Mouse (Mus musculus) testis, postnatal 10 days (tissue): ENCODE results near the gene Ptgis.

Source experiments
- DNase-seq: peaks from one replicate; pipeline ENCODE4 v3.0.0; 2021; ENCODE audit warnings: low spot score

Gene Ptgis

DNA sequence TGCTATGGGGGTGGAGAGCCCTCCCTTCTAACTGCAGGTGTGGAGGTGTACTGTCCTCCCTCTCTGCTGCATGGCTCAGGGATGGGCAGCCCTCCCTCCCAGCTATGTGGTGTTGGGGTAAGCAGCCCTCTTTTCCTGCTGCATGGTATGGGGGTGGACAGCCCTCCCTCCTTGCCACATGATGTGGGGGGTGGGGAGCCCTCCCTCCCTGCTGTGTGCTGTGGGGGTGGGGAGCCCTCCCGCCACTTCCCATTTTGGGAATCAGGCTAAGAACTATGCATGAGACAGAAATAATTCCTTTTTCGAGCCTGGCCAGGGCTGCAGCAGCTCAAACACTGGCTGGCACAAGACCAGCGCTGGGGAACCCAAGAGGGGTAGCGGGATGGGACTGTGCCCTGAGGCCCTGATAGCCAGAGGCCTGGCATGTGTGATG lies 84.8 kb downstream of the Ptgis start:
- DNase-seq, result peak; percentile 56

DNA sequence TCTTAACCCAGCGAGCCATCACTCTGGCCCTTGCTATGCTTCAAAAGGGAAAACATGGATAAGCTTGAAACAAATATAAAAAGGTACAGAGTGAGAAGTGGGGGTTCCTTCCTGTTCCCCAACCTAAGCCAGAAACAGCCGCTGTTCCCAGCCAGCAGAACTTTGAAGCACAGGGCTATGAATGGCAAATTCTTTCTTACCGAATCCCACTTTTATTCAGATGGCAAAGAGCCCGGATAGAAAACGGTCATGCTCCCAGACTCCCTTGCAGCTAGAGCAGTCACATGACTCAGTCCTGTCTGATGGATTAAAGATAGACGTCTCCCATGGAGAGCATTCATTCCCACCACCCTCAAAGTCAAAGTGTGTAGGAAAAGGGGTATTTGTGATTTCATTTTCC lies 89.5 kb downstream of the Ptgis start:
- DNase-seq, result no peak

DNA sequence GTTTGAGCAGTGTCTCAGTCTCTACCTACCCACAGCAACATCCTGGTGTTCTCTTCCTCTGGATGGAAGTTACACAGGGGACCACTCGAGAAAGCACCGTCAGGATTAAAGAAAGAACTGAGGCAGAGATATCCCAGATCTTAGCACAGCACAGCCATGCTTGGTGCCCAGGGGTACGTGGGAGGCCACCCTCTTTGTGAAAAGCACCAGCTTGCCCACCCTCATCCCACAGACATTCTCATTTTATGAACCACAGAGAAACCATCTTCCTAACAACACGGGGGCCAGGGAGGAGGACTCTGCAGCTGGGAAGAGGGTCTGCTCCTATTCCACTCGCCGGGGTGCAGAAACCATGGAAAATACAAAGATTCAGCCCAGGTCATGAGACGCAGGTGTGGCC lies 90.3 kb downstream of the Ptgis start:
- no peak for DNase-seq

DNA sequence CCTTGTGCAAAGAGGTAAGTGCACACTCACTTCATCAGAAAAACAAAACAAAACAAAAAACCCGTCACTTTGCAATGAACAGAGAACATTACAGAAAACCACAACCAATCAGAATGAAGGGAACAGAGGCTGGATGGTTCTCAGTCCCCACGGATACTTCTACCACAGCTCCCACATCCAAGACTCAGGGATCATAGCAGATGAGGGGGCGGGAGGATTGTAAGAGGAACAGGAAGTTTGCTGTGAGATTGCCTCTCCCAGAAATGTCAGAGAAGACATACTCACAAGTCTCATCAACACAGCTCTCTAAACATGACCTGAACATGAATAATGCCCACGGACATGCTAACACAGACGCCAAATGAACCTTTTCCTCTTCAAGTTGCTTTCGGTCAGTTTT lies 91.4 kb downstream of the Ptgis start:
- DNase-seq, result no peak

DNA sequence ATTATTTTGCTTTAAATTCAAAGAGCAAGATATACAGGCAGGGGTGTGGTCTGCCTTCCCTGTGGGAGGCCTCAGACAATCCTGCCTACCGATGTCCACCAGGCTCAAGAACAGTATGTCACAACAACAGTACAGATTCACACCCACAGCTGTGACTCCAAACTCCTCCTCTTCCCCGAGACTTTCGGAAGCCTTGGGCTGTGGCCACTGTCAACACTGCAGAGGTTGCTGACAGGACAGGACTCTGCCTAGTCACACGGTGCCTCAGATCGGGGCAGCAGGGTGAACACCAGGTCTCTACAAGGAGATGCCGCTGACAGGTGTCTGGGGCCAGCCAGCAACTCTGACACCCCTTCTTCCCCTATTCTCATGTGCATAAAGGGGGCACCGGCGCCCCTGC lies 92.7 kb downstream of the Ptgis start:
- no peak for DNase-seq

DNA sequence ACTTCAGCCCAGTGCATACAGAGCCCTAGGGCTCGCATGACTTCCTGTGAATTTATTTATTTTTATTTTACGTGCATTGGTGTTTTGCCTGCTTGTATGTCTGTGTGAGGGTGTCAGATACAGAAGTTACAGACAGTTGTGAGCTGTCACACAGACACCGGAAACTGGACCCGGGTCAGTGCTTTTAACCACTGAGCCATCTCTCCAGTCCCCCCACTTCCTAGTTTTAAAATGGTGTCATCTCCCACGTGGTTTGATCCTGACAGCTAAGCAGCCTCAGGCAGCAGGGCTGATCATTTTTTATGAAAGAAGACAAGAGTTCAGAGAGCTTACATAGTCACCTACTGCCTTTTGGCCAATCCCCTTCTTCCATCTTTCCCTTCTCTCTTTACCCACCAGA lies 94.5 kb downstream of the Ptgis start:
- no peak for DNase-seq

DNA sequence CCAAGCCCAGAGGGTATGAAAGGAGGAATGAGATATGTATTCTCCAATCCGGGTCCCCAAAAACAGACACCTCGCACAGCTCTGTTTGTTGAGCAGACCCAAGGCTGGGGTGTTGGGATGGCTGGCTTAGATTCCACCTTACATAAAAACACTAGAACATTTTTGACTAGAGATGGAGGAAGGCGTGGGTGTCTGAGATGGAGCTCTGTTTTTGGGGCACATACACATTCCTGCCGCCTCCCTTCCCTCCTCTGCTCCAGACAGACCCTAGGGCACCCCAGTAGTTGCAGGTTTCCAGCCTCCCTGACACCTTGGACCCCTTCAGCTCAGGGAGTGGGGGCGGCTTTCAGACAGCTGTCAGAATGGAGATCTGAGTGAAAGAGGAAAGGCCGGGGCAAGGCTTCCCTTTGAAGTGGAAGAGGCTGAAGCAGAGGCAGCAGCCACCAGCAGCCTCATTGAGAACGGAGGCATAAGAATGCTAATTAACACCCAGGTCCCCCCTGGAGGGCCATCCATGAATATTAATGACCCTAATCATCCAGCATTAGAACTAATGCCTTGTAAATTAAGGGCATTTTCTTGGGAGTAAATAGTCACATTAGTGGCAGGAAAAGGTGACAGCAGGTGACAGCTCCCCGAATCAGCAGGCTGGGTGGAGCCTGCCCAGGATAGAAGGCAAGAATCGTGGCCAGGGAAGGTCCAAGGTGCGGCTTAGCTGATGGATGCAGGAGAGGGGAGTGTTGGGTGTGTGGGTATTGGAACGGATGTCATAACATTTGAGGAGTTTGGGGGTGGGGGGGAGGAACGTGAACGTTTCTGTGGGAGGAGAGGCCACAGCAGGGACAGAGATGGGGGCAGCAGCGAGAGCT lies 95.7 kb downstream of the Ptgis start:
- DNase-seq, result no peak

DNA sequence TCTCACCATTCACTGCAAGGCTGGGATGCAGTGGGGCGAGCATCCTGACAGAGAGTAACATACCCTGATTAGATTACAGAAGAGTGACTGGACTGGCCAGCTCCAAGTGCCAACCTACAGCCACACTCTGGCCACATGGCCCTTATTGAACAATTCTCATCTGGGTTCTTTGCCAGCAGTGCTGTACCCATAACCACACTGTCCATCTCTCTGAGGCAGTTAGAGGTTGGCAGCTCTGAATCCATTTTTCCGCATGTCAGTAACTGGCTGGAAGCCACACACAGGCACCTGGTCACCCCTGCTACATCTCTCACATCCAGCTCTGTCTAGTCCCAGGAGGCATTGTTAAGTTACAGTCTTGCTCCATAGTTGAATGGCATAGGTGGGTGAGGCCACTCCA lies 96.5 kb downstream of the Ptgis start:
- DNase-seq, result no peak

DNA sequence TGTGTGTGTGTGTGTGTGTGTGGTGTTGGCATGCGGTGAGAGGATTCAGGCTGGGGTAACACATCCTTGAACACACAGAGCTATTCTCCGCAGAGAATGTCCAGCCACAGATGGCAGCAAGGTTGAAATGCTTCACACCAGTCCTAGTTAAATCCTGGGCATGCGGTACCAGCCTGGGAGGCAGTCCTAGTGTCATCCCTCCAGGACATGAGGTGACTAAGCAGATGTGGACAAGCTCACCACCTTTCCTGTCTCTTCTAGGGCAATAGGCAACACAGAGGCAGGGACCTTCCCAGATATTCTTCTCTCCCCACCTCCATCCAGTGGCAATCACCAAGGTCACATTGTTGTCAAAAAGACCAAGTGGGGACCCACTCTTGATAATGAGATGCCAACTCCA lies 98.1 kb downstream of the Ptgis start:
- DNase-seq, result no peak

DNA sequence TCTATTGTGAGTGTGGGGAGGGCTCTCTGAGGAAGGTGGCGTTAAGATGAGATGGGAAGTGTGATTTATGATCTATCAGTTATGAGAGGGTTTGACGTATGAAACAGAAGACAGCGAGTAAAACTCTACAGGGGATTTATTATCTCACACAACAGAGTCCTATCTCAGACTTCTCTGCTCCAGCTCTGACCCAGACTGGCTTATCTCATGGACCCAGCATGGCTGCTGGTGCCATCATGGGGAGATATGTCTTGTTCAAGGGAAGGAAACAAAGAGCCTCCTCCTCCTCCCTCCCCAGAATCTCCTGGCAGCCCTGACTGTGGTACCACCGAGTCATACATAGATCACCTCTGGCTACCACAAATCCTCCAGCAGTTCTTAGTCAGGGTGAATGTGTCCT lies 98.6 kb downstream of the Ptgis start:
- no peak for DNase-seq
